Mouse (Mus musculus) cortical plate, adult 2 months (tissue): ENCODE measurements at regions not wholly inside any gene's neighbourhood (a gene's known extent, or its start where the extent isn't known, plus 50 kb on each side); places are given as distances from the start of the nearest gene placed in this dataset.

Source experiments
- CTCF ChIP-seq: fragments of 200-500 bp; IDR thresholded peaks from 2 replicates; pipeline ENCODE4 v1.5.1; 2011; ENCODE audit warnings: mild to moderate bottlenecking, control low read depth, low read length; ENCODE audit not compliant: insufficient read depth; ENCODE audit errors: extremely low read depth
- POLR2A ChIP-seq: fragments of 200-500 bp; IDR thresholded peaks from 2 replicates; pipeline ENCODE4 v1.6.1; 2011; ENCODE audit warnings: mild to moderate bottlenecking, low read length, control low read depth; ENCODE audit not compliant: insufficient read depth; ENCODE audit errors: extremely low read depth

DNA sequence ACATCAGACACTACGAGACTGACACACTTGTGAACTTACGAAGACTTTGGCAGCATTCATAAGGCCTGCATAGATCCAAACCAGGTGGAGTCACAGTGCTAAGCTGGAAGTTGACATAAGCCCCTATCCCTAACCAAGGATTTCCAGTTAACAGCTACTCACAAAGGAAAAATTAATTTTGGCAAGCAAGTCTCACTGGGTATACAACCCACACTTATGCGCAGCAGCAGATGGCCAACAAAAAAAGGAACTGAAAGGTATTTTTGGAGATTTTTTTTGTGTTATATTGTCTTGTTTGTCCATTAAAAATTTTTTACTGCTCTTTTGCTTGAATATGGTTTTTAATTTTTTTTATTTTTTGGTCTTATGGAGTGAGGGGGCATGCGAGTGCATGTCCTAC is 509.0 kb downstream of the Rwdd3 start:
- TF ChIP-seq POLR2A = no peak
- TF ChIP-seq CTCF = no peak
